Mouse (Mus musculus) heart, embryonic 16.5 days (tissue): ENCODE measurements around the gene Znrf1. TPM values are rescaled to one million over a fixed set of nuclear protein-coding genes. Genes with fewer than 3 reads are reported as not detected.
"Not testable (repeated sequence)": the region's sequence is repeated elsewhere in the genome, so short reads cannot be mapped to it uniquely, and the experiment has no call there.

Experiments used
- ATAC-seq: fragments of 200-750 bp; cut with Nextera tagmentation; replicated peaks from 2 replicates; pipeline ENCODE4 v1.8.0; 2017; ENCODE audit warnings: moderate number of reproducible peaks; ENCODE audit not compliant: insufficient read depth, low FRiP score; ENCODE audit errors: extremely low read depth
- H3K27ac ChIP-seq: fragments of 300-500 bp; sonication (generic); 2 replicates; pipeline ENCODE4 v1.5.1; 2014; ENCODE audit warnings: mild to moderate bottlenecking, low read length, control low read depth, moderate library complexity
- H3K27me3 ChIP-seq: fragments of 300-500 bp; sonication (generic); 2 replicates; pipeline ENCODE4 v1.6.1; 2014; ENCODE audit warnings: low read length, mixed read lengths; ENCODE audit not compliant: control insufficient read depth, insufficient read depth
- H3K36me3 ChIP-seq: fragments of 300-500 bp; sonication (generic); 2 replicates; pipeline ENCODE4 v1.6.1; 2014; ENCODE audit not compliant: control insufficient read depth, insufficient read depth
- H3K4me1 ChIP-seq: fragments of 300-500 bp; sonication (generic); 2 replicates; pipeline ENCODE4 v1.6.1; 2014; ENCODE audit warnings: low read length, mixed read lengths; ENCODE audit not compliant: control insufficient read depth, insufficient read depth
- H3K4me2 ChIP-seq: fragments of 300-500 bp; sonication (generic); 2 replicates; pipeline ENCODE4 v1.6.1; 2014; ENCODE audit warnings: low read depth, mild to moderate bottlenecking, control low read depth, low read length
- H3K4me3 ChIP-seq: fragments of 300-500 bp; sonication (generic); 2 replicates; pipeline ENCODE4 v1.5.1; 2014; ENCODE audit warnings: mild to moderate bottlenecking, control low read depth, low read length
- H3K9ac ChIP-seq: fragments of 300-500 bp; sonication (generic); 2 replicates; pipeline ENCODE4 v1.6.1; 2014; ENCODE audit warnings: low read length, control low read depth
- H3K9me3 ChIP-seq: fragments of 300-500 bp; sonication (generic); replicated peaks from 2 replicates; pipeline ENCODE4 v1.6.1; 2016; ENCODE audit warnings: low read length; ENCODE audit not compliant: control insufficient read depth
- WGBS: fragments of 180-500 bp; shearing (Covaris S2); extraction: QIAGEN DNeasy Blood & Tissue Kit; methylation state at CpG from one replicate; pipeline ENCODE4 v1.1.7; 2014; 5-methylcytosine and 5-hydroxymethylcytosine counted together
- polyA plus RNA-seq: library from polyadenylated mRNA; unstranded; fragments of >200 nt; fragmentation: Nextera tagmentation; extraction: Ambion mirVana; gene quantifications from 2 replicates; pipeline ENCODE4 v1.2.1, GENCODE M21; 2015

The Znrf1 gene
- polyA plus RNA-seq = 19.7 and 20.8 TPM in 2 replicates

DNA sequence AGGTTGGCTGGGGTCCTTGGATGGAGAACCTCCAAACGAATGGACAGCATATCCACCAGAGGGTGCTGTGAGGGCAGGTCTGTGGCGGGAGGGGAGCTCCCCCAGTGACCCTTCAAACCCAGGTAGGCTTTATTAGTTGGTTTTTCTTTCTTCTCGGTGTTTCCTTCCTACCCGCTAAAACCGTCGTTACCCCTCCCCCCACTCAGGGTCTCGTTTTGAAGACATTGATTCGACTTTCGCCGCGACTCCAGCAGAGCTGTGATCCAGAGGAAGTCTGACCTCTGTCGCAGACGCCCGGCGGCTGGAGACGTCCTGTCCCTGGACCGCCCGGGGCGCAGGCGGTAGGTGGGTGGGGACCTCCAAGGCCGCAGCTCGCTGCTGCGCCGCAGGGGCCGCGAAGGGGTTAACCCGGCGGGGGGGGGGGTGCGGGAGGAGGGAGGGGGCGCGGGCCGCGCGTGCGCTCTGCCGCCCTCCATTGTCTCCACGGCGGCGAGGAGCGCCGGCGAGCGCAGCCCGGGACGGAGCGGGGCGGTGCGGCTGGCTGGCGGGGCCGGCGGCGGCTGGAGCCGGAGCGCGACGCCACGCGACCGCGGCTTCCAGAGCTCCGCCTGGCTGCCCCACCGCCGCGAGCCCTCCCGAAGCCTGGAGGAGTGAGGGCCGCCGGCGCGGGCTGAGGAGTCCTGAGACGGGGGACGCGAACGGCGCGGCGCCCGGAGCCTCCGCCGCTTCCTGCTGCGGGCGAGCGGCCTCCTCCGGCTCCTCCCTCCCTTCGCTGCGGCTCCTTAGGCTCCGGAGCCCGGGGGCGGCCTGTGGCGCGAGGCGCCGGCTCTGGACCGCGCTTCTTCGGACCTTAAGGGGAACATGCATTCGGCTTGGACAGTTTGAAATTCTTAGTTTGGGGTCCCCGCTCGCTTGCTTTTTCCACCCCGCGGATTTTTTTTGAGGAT, at the start of gene Znrf1:
Znrf1 (plus strand) TSS at position 67 of the 947 bp plus-strand sequence.
- Histone ChIP-seq H3K4me3 (peak within 1 kb of the TSS; percentile 98), H3K36me3 (no peaks in the 10 kb centered on the region), H3K9ac (peak within 1 kb of the TSS; percentile 91), H3K4me2 (peak within 1 kb of the TSS; percentile 72), H3K4me1 (peaks cover 34% of the 10 kb centered on the region), H3K27me3 (no peaks in the 10 kb centered on the region), H3K9me3 (no peaks in the 10 kb centered on the region), H3K27ac (peak within 1 kb of the TSS; percentile 91)
- 0% methylated on average over 53 of the region's 100 CpGs for WGBS
- peak; percentile 90 for ATAC-seq

DNA sequence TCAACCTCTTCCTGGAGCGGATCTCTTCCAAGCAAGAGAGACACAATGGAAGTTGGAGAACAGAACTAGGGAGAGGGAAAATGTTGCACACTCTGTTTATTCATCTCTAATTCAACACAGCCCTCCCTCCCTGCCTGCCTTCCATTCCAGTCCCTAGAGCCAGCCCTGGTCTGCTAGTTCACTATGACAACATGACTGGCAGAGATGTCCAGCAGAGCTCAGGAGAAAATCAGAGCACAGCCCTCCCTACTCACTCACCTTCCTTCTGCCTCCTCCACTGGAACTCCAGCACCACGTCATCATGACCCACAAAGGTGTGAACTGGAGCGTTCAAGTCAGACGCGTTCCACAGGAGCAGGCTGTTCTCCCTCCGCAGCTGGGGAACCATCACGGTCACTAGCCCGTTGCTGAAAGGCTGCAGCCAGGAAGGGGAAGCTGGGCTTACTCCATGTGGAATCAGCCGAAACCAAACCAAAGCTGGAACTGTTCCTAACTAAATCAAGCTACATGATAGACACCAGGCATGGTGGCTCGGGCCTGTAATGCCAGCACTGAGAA, 45.8 kb upstream of the Znrf1 start:
- no peak for ATAC-seq

DNA sequence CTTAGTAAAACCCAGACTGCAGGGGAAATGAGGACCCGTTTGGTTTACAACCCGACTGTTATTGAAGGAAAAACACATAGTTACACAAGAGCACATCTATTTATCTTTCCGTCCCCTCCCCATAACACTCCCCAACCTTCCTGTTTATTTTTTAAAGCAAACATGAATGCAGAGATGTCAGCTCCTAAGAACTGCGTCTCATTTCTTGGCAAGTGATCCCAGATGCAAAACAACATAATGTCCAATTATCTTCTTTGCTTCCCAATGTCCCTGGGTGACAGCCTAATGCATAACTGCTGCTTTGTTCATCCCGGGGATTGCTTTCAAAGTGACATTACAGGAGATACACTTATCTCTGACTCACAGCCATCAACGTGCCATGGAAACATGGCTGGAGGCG, 44.7 kb upstream of the Znrf1 start:
- no peaks in the 10 kb centered on the region for H3K4me1 ChIP-seq
- WGBS = 53% methylated on average over 7 of the region's 7 CpGs

More for the DNA sequence above, 45.8 kb upstream of the Znrf1 start:
- H3K27ac ChIP-seq = no peak overlapping the region
- H3K4me1 ChIP-seq = no peaks in the 10 kb centered on the region
- no peak overlapping the region for H3K9ac ChIP-seq
- 76% methylated on average over 10 of the region's 10 CpGs for WGBS
- no peaks in the 10 kb centered on the region for H3K27me3 ChIP-seq
- no peak overlapping the region for H3K4me3 ChIP-seq
- H3K9me3 ChIP-seq = no peaks in the 10 kb centered on the region
- H3K4me2 ChIP-seq = no peak overlapping the region
- H3K36me3 ChIP-seq = peaks cover 8% of the 10 kb centered on the region; the same call in 1 of the 2 replicates

DNA sequence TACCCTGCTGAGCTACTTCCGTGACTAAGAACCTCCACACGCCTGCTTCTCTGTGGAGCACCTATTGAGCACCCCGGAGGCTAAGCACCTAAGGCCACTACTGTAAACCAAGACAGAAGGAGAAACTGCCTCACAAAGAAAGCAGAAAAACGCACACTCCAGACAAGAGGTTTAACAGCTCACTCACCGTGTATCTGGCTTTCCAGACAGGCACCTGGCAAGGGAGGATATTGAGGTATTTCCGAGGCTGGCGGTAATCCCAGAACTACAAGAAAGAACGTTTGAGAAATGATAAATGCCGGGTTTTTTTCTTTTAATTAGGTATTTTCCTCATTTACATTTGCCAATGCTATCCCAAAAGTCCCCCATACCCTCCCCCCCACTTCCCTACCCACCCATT, 43.4 kb upstream of the Znrf1 start:
- no peaks in the 10 kb centered on the region for H3K27me3 ChIP-seq
- no peak overlapping the region for H3K4me3 ChIP-seq
- peaks cover 8% of the 10 kb centered on the region; the same call in 1 of the 2 replicates for H3K36me3 ChIP-seq
- H3K27ac ChIP-seq = no peak overlapping the region
- no peak overlapping the region for H3K4me2 ChIP-seq
- H3K9ac ChIP-seq = no peak overlapping the region
- H3K4me1 ChIP-seq = no peaks in the 10 kb centered on the region
- ATAC-seq = no peak
- 77% methylated on average over 9 of the region's 9 CpGs for WGBS
- no peaks in the 10 kb centered on the region for H3K9me3 ChIP-seq

More for the DNA sequence above, 44.7 kb upstream of the Znrf1 start:
- Histone ChIP-seq H3K27me3 (no peaks in the 10 kb centered on the region), H3K36me3 (peaks cover 8% of the 10 kb centered on the region; the same call in 1 of the 2 replicates), H3K27ac (0 out of 2 replicates have a peak overlapping the region, but pooled peaks have one; percentile 19), H3K4me2 (no peak overlapping the region), H3K9me3 (no peaks in the 10 kb centered on the region), H3K4me3 (no peak overlapping the region), H3K9ac (no peak overlapping the region)
- ATAC-seq = no peak

DNA sequence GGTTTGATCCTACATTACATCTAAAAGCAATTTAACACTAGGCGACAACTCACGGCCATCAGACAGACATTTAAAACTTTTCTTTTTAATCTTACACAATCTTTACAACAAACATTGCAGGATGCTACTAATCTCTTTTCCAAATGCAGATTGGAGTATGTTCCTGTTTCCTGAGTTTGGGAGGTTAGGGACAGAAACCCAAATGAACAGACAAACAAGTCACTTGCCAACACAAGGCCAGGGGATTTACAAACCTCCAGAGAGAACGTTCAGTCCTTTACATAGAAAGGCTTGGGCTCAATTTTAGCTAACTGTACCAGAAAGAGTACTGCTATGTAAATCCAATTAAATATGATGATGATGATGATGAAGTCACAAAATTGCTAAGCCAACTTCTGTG, 42.7 kb upstream of the Znrf1 start:
- Histone ChIP-seq H3K4me2 (no peak overlapping the region), H3K9ac (no peak overlapping the region), H3K27ac (no peak overlapping the region; the same call in 1 of the 2 replicates), H3K9me3 (no peaks in the 10 kb centered on the region), H3K4me1 (no peaks in the 10 kb centered on the region), H3K36me3 (peaks cover 8% of the 10 kb centered on the region), H3K27me3 (no peaks in the 10 kb centered on the region), H3K4me3 (no peak overlapping the region)
- no peak for ATAC-seq
- WGBS = 83% methylated on average over 3 of the region's 3 CpGs

DNA sequence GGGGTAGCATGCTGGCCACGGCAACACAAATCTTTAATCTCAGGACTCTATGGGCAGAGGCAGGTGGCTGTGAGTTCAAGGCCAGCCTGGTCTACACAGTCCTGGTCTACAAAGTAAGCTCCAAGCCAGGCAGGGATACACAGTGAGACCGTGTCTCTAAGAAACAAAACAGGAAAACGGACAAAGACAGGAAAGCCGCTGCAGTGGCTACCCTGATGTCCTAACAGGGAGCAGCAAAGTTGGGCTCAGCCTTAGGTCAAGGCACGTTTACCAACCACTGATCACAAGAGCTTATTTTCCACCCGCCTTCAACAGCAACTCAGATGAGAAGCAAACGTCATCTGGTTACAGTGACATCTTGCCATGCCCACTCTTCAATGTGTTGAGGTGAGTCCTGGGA, 39.6 kb upstream of the Znrf1 start:
- H3K27me3 ChIP-seq = no peaks in the 10 kb centered on the region
- no peaks in the 10 kb centered on the region for H3K4me1 ChIP-seq
- ATAC-seq = no peak
- H3K9me3 ChIP-seq = no peaks in the 10 kb centered on the region
- H3K4me2 ChIP-seq = no peak overlapping the region
- 0 out of 2 replicates have a peak overlapping the region, but pooled peaks have one; percentile 3 for H3K27ac ChIP-seq
- H3K4me3 ChIP-seq = no peak overlapping the region
- 72% methylated on average over 7 of the region's 7 CpGs for WGBS
- no peak overlapping the region for H3K9ac ChIP-seq
- H3K36me3 ChIP-seq = peaks cover 17% of the 10 kb centered on the region

DNA sequence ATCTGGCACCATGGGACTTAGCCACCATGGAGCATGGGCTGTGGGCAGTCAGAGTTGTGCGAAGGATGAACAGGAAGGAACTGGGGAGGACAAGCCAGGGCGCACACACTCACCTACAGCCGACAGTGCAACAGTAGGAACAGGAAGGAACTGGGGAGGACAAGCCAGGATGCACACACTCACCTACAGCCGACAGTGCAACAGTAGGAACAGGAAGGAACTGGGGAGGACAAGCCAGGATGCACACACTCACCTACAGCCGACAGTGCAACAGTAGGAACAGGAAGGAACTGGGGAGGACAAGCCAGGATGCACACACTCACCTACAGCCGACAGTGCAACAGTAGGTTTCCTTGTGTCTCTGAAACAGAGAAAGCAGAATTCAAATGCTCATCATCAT, 37.6 kb upstream of the Znrf1 start:
- H3K4me2 ChIP-seq, H3K9me3 ChIP-seq, H3K4me3 ChIP-seq, H3K9ac ChIP-seq, H3K27me3 ChIP-seq, ATAC-seq, H3K27ac ChIP-seq: not testable (repeated sequence)
- H3K4me1 ChIP-seq = peaks cover 11% of the 10 kb centered on the region
- 84% methylated on average over 4 of the region's 6 CpGs for WGBS
- H3K36me3 ChIP-seq = peaks cover 17% of the 10 kb centered on the region

DNA sequence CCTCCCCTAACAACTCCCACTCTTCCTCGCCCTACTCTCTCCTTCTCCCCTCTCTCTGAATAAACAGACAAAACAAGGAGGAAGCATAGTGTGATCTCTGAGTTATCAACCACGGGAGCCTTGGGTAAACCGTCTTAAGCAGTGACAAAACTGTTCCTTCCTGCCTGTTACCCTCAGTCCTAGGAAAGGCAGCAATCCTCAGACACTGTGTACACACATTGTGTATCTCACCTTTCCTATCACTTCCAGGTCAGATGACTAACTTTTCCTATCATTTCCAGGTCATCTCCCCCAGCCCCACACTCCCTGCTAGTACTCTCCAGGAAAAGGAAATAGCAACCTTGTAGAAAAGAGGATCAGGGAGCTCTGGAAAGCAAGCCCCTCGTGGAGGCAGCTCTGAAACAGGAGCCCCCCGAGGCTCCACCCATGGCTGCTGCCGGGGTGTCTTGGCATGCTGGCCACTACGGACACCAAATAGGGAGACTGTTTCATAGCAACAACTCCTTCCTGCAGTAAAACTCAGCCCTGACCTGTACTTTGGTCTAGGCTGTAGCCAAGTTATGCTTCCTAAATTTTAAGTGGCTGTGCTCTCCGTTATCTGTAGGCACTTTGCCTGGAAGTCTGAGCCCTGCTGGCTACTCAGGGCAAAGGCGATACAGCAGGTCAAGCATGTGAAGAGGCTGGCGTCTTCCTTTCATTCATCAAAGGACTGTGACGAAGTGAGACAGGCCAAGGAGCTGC, 34.0 kb upstream of the Znrf1 start:
- Histone ChIP-seq H3K4me3 (no peak overlapping the region), H3K36me3 (peaks cover 13% of the 10 kb centered on the region), H3K4me2 (peak overlapping the region; percentile 31), H3K9ac (peak overlapping the region; percentile 20; the same call in 1 of the 2 replicates), H3K4me1 (peaks cover 11% of the 10 kb centered on the region), H3K9me3 (no peaks in the 10 kb centered on the region), H3K27me3 (no peaks in the 10 kb centered on the region), H3K27ac (peak overlapping the region; percentile 36; the same call in 1 of the 2 replicates)
- WGBS = 29% methylated on average over 11 of the region's 11 CpGs
- no peak; the same call in 1 of the 2 replicates for ATAC-seq
